Mouse (Mus musculus) heart, adult 2 months (tissue): ENCODE data around the gene Sh2d7. TPM values are rescaled to one million over a fixed set of nuclear protein-coding genes. Genes with fewer than 3 reads are reported as not detected.

ENCODE experiments used
- DNase-seq, 2 experiments: peaks; one replicate each; pipeline ENCODE4 v3.0.0; 2021
- H3K27ac ChIP-seq: fragments of 200-600 bp; 2 replicates; pipeline ENCODE4 v1.8.1; 2022
- H3K27me3 ChIP-seq: fragments of 200-500 bp; 2 replicates; pipeline ENCODE4 v1.6.1; 2012; ENCODE audit warnings: mild to moderate bottlenecking, low read length, inconsistent platforms, mixed read lengths; ENCODE audit not compliant: control insufficient read depth, insufficient read depth
- H3K36me3 ChIP-seq: fragments of 200-500 bp; 2 replicates; pipeline ENCODE4 v1.6.1; 2012; ENCODE audit warnings: low read length, inconsistent platforms; ENCODE audit not compliant: control insufficient read depth, insufficient read depth
- H3K4me1 ChIP-seq: fragments of 200-500 bp; 2 replicates; pipeline ENCODE4 v1.6.1; 2011; ENCODE audit warnings: low read length; ENCODE audit not compliant: control insufficient read depth, insufficient read depth
- H3K4me3 ChIP-seq: fragments of 200-600 bp; 2 replicates; pipeline ENCODE4 v1.8.1; 2022
- H3K79me2 ChIP-seq: fragments of 200-500 bp; replicated peaks from 2 replicates; pipeline ENCODE4 v1.6.1; 2012; ENCODE audit warnings: mild to moderate bottlenecking, inconsistent platforms, low read length, moderate library complexity, mixed read lengths; ENCODE audit not compliant: control insufficient read depth, insufficient read depth
- H3K9ac ChIP-seq: fragments of 200-500 bp; 2 replicates; pipeline ENCODE4 v1.6.1; 2012; ENCODE audit warnings: low read depth, mild to moderate bottlenecking, control low read depth, inconsistent platforms, low read length, mixed read lengths
- CTCF ChIP-seq: fragments of 200-600 bp; IDR thresholded peaks from 2 replicates; pipeline ENCODE4 v1.8.1; 2022; ENCODE audit warnings: antibody characterized with exemption, mild to moderate bottlenecking, moderate library complexity
- EP300 ChIP-seq: fragments of 200-500 bp; IDR thresholded peaks from 2 replicates; pipeline ENCODE4 v1.6.1; 2011; ENCODE audit warnings: low read depth, low read length, control low read depth; ENCODE audit not compliant: insufficient read depth
- POLR2A ChIP-seq: fragments of 200-500 bp; IDR thresholded peaks from 2 replicates; pipeline ENCODE4 v1.6.1; 2011; ENCODE audit warnings: mild to moderate bottlenecking, low read depth, low read length, control low read depth; ENCODE audit not compliant: insufficient read depth
- WGBS: fragments of 180-500 bp; shearing (Covaris S2); methylation state at CpG from one replicate; pipeline ENCODE4 v1.1.7; 2018; 5-methylcytosine and 5-hydroxymethylcytosine counted together
- intact Hi-C: fragments of 180-260 bp; cut with DNase I; formaldehyde crosslinking; loops from one replicate; pipeline ENCODE4 v1.15.1; 2025
- long read RNA-seq: library from polyadenylated mRNA; stranded (forward); transcript quantifications from one replicate; pipeline ENCODE4 v2.0.0, GENCODE M21; 2021
- polyA plus RNA-seq: library from polyadenylated mRNA; depleted of rRNA; stranded (reverse); fragments of >200 nt; gene quantifications from 2 replicates; pipeline ENCODE4 v1.2.3, GENCODE M21; 2012; rRNA removed
- total RNA-seq, 2 experiments: library from RNA; stranded (reverse); gene quantifications; 2 replicates each; pipeline ENCODE4 v1.2.3; 2021

Sh2d7 gene
- not detected for total RNA-seq
- polyA plus RNA-seq = 0.08 TPM in 1 of 2 replicates, not detected in the other
- long read RNA-seq = 0 reads

- DNase-seq = no peak
- H3K9ac ChIP-seq = no peak within 1 kb of the TSS
- H3K36me3 ChIP-seq = no peaks in the 10 kb centered on the region
- H3K4me3 ChIP-seq = no peak within 1 kb of the TSS
- 92% methylated on average over 14 of the region's 14 CpGs for WGBS
- intact Hi-C loops = no loop called here
- no peaks in the 10 kb centered on the region for H3K27me3 ChIP-seq
- no peaks in the 10 kb centered on the region for H3K79me2 ChIP-seq
- H3K4me1 ChIP-seq = no peaks in the 10 kb centered on the region
- no peak for TF ChIP-seq CTCF
- no peak for TF ChIP-seq POLR2A
- H3K27ac ChIP-seq = no peak within 1 kb of the TSS
Measured at GRCm38 (mm10) chr9:54538684-54539083, at the start of gene Sh2d7. Gene Sh2d7 (plus strand): TSS chr9:54538984.

- H3K36me3 ChIP-seq = no peaks in the 10 kb centered on the region
- intact Hi-C loops = no loop called here
- H3K9ac ChIP-seq = no peak overlapping the region
- 67% methylated on average over 2 of the region's 2 CpGs for WGBS
- no peaks in the 10 kb centered on the region for H3K79me2 ChIP-seq
- H3K27me3 ChIP-seq = no peaks in the 10 kb centered on the region
- no peaks in the 10 kb centered on the region for H3K4me1 ChIP-seq
- DNase-seq = no peak
- H3K4me3 ChIP-seq = no peak overlapping the region
- no peak for TF ChIP-seq CTCF
- no peak for TF ChIP-seq POLR2A
- TF ChIP-seq EP300 = no peak
- H3K27ac ChIP-seq = no peak overlapping the region
Measured at GRCm38 (mm10) chr9:54489599-54489998, 49.2 kb upstream of the Sh2d7 start.

- Histone ChIP-seq H3K27ac (no peak overlapping the region), H3K4me3 (no peak overlapping the region), H3K9ac (no peak overlapping the region), H3K27me3 (no peaks in the 10 kb centered on the region), H3K4me1 (no peaks in the 10 kb centered on the region), H3K36me3 (no peaks in the 10 kb centered on the region), H3K79me2 (no peaks in the 10 kb centered on the region)
- WGBS = 96% methylated on average over 2 of the region's 2 CpGs
- intact Hi-C loops = no loop called here
- no peak for TF ChIP-seq EP300
- TF ChIP-seq POLR2A = no peak
- no peak for TF ChIP-seq CTCF
- no peak for DNase-seq
Measured at GRCm38 (mm10) chr9:54490431-54490830, 48.4 kb upstream of the Sh2d7 start.

- Histone ChIP-seq H3K27me3 (no peaks in the 10 kb centered on the region), H3K4me3 (no peak overlapping the region), H3K4me1 (no peaks in the 10 kb centered on the region), H3K27ac (no peak overlapping the region), H3K79me2 (no peaks in the 10 kb centered on the region), H3K9ac (no peak overlapping the region), H3K36me3 (no peaks in the 10 kb centered on the region)
- no peak for DNase-seq
- TF ChIP-seq CTCF = no peak
- no peak for TF ChIP-seq POLR2A
- no peak for TF ChIP-seq EP300
- WGBS = 85% methylated on average over 6 of the region's 6 CpGs
- intact Hi-C loops = no loop called here
Measured at GRCm38 (mm10) chr9:54499291-54499690, 39.5 kb upstream of the Sh2d7 start.

GRCm38 (mm10) chr9:54499791-54500190, 39.0 kb upstream of the Sh2d7 start:
- WGBS = 65% methylated on average over 3 of the region's 3 CpGs
- DNase-seq = no peak
- Histone ChIP-seq H3K27me3 (no peaks in the 10 kb centered on the region), H3K4me3 (no peak overlapping the region), H3K4me1 (no peaks in the 10 kb centered on the region), H3K27ac (no peak overlapping the region), H3K9ac (no peak overlapping the region), H3K79me2 (no peaks in the 10 kb centered on the region), H3K36me3 (no peaks in the 10 kb centered on the region)
- intact Hi-C loops = no loop called here
- TF ChIP-seq POLR2A (no peak), EP300 (no peak), CTCF (no peak)

- Histone ChIP-seq H3K36me3 (no peaks in the 10 kb centered on the region), H3K27ac (peak overlapping the region; percentile 87), H3K79me2 (no peaks in the 10 kb centered on the region), H3K4me3 (peak overlapping the region; percentile 96), H3K9ac (peak overlapping the region; percentile 82), H3K27me3 (no peaks in the 10 kb centered on the region), H3K4me1 (no peaks in the 10 kb centered on the region)
- DNase-seq = no peak
- under 1% methylated on average over 43 of the region's 43 CpGs for WGBS
- intact Hi-C loops = no loop called here
- TF ChIP-seq CTCF = no peak
- TF ChIP-seq POLR2A = no peak
Measured at GRCm38 (mm10) chr9:54500832-54501452, 37.8 kb upstream of the Sh2d7 start.
